Mouse (Mus musculus): ENCODE data around the gene Apex1. TPM values are rescaled to one million over a fixed set of nuclear protein-coding genes. Genes with fewer than 3 reads are reported as not detected.
"Not testable (repeated sequence)": the region's sequence is repeated elsewhere in the genome, so short reads cannot be mapped to it uniquely, and the experiment has no call there.

Apex1 gene
- total RNA-seq, 2 experiments from 2014 or later, result 65.8 to 66.3 TPM

DNA sequence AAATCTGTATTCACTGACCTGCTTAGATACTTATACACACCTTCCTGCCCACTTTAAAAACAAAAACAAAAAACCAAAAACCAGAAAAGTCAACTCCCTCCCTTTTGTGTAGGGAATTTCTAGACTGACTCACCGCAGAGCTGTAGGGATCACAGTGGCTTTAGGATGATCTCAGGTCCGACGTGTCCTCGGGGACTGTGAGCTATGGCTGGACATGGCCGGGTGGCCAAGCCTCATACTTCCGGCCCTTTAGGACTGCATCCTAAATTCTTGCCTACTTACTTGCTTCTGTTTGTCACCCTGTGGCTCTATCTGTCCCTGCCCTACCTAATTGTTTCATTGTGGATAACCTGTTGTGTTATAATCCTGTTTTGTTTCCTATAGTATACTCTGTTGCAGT, 32.0 kb downstream of the Apex1 start:
- DNase-seq (ENCODE audit: extremely low spot score in 1 of 2, low spot score in 2 of 2); intact Hi-C loops (cut with DNase I): not testable (repeated sequence)

DNA sequence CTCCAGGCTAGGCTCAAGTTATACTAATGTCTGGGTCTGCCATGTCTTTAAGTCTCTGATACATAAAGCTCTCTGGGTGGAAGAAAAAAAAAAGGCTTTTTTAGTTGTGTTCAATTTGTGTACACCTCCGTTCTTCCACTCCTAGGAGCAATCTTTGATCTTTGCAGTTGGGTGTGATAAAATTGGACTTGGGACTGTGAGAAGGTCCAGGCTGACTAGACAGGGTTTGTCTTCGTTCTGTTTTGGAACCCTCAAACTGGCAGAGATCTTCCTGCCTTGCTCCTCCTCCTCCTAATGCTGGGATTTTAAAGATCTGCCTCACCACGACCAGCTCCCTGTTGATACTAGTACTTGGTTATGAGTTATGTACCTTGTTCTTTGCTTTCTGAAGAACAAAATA, 32.4 kb downstream of the Apex1 start:
- intact Hi-C loops (cut with DNase I); DNase-seq (ENCODE audit: extremely low spot score in 1 of 2, low spot score in 2 of 2): not testable (repeated sequence)

DNA sequence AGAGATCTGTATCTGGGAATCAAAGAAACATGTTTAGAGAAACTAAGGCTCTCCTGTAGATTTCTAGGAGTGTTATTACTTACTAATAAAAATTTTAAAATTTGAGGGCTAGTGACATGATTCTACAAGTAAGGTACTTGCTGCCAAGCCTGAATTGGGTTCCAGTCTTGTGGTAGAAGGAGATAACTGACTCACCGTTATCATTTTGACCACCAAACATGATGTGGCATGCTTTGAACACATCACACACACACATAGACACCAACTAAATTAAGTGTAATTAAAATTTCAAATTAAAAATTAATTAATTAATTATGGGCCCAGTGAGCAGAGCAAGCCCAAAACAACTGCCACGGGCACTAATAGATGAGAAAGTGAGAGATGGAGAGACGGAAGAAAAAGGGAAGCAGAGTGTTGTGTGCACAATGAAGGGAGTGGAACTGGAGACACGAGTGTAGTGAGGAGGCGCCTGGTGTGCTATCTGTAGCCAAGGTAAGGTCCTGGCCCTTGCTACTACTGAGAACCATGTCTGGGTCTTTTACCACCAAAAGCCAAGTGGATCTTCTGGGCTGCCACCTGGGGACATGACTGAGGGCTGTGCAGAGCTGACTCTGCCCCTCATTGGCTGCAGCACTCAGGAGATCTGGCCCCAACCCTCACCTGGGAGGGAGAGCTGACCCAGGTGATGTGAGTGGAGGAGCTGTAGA, 33.7 kb downstream of the Apex1 start:
- intact Hi-C loops (cut with DNase I); DNase-seq (ENCODE audit: extremely low spot score in 1 of 2, low spot score in 2 of 2): not testable (repeated sequence)

DNA sequence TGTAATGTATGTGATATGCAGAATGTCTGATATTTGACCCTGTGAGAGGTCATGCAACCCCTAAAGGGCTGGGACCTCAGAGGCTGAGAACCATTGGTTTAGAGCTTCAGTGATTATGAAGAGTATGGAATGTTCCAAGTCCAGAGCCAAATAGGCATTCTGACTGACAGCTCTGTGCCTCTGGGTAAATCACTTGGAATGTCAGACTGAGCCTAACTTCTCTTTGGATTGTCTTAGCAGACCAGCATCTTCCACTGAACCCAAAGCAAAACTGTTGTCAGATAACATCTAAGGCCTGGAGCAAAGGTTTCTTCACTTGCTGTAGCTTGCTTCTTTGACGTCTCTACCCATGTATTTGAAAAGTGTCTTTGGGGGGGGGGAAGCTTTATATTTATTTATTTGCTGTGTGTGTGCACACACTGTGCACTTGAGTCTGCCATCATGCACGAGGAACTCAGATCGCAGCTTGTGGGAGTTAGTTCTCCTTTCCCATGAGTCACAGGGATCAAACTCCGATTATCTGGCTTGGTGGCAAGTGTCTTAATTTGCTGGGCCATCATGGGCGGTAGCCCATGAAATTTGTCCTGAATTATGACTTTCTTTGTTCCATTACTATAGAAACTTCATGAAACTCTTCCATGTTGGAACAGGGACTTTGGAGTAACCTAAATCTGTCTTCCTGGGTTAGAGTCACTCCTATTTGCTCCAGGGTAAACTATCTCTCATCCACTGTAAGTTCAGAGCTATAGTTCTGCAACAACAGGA, 43.6 kb downstream of the Apex1 start:
- intact Hi-C loops (cut with DNase I), result no loop called here

DNA sequence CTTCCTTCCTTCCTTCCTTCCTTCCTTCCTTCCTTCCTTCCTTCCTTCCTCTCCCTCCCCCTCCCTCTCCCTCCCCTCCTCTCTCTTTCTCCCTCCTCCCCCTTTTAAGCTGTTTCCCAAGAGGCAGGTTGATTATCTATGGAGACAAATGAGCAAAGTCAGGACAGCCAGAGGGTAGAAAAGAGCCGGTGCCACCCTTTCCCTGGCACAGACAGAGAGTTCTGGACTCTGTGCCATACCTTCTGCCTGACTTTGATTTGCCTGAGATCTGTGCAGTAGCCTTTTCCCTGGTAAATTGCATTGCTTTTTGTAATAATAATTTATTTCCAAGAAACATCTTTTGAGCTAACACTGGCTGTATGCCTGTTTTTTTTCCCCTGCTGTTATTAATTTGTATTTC, 44.3 kb downstream of the Apex1 start:
- intact Hi-C loops (cut with DNase I), result no loop called here
- DNase-seq (ENCODE audit: extremely low spot score in 1 of 2, low spot score in 2 of 2), result no peak

More for the DNA sequence above, 43.6 kb downstream of the Apex1 start:
- no peak for DNase-seq (ENCODE audit: extremely low spot score in 1 of 2, low spot score in 2 of 2)

DNA sequence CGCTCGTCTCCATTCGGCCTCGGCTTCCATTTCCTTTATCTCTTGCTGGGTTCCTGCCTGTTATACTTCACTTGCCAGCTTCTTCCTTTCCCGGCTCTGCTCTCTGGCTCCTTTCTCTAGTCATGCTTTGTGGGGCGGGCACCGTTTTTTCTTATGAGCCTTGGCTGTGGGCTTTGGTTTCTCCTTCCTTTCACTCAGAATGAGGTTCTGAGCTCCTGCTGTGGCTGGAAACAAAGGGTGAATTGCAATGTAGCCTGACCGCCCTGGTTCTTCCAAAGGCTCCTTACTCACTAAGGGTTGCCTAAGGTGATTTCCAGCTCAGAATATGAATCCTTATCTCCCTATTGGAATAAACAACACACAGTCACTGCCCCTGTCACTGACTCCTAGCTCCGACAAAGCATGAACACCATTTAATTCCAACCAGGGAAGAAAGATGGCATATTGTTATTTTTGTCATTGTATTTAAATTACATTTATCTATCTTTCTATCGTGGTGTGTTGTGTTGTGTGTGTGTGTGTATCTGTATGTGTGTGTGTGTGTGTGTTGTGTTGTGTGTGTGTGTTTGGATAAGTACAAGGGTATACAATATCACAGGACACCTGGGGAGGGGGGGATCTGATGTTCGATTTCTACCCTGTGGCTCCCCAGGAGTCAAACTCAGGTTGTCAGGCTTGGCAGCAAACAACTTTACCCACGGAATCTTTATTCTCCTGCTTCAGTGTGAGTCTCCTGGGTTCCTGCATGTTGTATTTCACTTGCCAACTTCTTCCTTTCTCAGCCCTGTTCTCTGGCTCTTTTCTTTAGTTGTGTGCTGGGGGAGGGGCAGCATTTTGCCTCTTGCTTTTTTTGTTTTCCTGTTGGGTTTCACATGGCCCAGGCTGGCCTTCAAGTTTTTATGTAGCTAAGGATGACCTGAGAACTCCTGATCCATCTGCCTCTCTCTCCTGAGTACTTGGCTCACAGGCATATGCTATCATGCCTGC, 45.1 kb downstream of the Apex1 start:
- intact Hi-C loops (cut with DNase I), result loop anchor here (10.0 kb wide), 1 partner anchor 95 kb away; no protein-coding TSS in a partner anchor
- peak; percentile 50 to 69 for DNase-seq (ENCODE audit: extremely low spot score in 1 of 2, low spot score in 2 of 2)

DNA sequence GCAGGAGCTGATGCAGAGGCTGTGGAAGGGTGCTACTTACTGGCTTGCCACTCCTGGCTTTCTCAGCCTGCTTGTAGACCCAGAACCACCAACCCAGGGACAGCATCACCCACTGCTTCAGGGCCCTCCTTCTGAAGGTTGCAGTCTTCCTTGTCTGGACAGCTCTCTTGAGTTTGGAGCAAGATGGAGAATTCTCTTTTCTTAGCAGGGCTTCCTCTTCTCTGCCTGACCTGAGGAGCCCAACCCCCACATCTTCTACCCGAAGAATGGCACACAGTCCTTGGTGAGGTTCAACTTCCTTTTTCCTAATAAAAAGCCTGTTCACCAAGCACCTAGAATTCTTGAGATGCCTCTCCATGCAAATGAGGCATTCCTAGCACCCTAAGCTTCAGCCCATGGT, 46.1 kb downstream of the Apex1 start:
- intact Hi-C loops (cut with DNase I), result loop anchor here (10.0 kb wide), 1 partner anchor 94 kb away; no protein-coding TSS in a partner anchor
- DNase-seq (ENCODE audit: extremely low spot score in 1 of 2, low spot score in 2 of 2), result no peak

DNA sequence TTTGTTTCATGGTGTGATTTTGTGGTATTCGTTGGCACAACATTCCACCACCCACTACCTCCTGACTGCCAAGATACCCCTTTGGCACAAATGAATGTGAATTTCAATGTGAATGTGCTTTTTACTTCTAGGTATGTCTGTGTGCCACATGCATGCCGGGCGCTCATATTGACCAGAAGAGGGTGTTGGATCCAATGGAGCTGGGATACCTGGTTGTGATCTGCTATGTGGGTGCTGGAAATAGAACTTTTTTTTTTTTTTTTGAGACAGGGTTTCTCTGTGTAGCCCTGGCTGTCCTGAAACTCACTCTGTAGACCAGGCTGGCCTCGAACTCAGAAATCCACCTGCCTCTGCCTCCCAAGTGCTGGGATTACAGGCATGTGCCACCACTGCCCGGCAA, 48.3 kb downstream of the Apex1 start:
- intact Hi-C loops (cut with DNase I), result loop anchor here (10.0 kb wide), 1 partner anchor 92 kb away; no protein-coding TSS in a partner anchor
- DNase-seq (ENCODE audit: extremely low spot score in 1 of 2, low spot score in 2 of 2), result not testable (repeated sequence)

DNA sequence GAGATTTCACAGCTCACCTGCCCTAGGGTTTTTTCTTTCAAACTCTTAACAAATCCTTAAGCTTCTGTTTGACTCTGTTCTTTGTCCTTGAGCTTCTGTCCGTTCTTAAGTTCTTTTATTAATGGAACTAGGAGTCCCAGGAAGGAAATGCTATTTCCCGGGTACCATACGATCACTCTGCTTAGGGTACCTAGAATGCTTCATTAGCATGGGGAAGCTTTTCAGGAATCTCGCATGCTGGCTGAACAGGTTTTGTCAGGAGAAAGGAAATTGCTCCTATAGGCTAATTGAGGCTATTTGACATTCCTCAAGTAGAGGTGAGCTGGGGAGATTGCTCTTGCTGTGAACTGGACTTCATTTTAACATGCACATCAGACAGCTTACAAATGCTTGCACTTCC, 48.9 kb downstream of the Apex1 start:
- intact Hi-C loops (cut with DNase I), result loop anchor here (10.0 kb wide), 1 partner anchor 91 kb away; no protein-coding TSS in a partner anchor
- DNase-seq (ENCODE audit: extremely low spot score in 1 of 2, low spot score in 2 of 2), result no peak

DNA sequence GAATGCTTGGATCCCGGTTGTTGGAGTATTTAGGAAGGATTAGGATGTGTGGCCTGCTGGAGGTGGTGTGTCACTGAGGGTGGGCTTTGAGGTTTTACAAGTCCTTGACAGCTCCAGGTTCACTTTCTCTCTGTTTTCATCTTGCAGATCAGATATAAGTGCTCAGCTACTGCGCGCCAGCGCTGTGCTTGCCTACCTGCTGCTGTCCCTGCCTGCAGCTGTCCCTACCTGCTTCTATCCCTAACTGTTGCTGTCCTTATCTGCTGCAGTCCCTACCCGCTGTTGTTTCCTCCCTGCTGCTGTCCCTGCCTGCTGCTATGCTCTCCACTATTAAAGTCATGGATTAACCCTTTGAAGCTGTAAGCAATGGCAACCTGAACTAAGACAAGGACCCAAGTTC, 50.2 kb downstream of the Apex1 start:
- intact Hi-C loops (cut with DNase I), result loop anchor here (10.0 kb wide), 1 partner anchor 90 kb away; no protein-coding TSS in a partner anchor
- DNase-seq (ENCODE audit: extremely low spot score in 1 of 2, low spot score in 2 of 2), result no peak

DNA sequence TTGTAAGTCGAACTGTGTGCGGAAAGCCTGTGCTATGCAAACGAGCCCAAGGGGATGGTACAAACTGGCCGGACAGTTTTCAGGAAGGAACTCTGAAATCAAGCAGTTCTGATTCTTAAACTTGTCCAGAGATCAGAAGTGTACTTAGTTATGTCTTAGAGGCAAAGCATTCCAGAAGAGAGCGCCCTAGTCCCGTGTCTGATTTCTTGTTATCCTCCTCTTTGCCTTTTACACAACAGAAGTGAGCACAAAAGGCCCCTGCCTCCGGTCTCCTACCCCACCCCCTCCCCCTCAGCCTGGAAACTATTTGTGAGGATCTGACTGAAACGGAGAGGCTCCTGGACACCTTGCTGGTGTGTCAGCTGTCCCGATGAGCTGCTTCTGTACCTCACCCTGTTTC, 51.9 kb downstream of the Apex1 start:
- intact Hi-C loops (cut with DNase I), result loop anchor here (2.0 to 10.0 kb wide), 2 partner anchors 32 to 88 kb away; no protein-coding TSS in a partner anchor
- DNase-seq (ENCODE audit: extremely low spot score in 1 of 2, low spot score in 2 of 2), result no peak

Other genes with a start within 250 kb of the Apex1 start
- not detected for gene Olfr747, start 231.8 kb upstream of the Apex1 start, total RNA-seq (2021)
- gene Olfr748, start 217.6 kb upstream of the Apex1 start, total RNA-seq (2021), result not detected
- gene Olfr749, start 179.9 kb upstream of the Apex1 start, total RNA-seq (2021), result not detected
- 10 to 100 TPM; 67.9 to 70.9 TPM for gene Ttc5, start 139.4 kb upstream of the Apex1 start, total RNA-seq (2021)
- gene Ccnb1ip1, start 117.2 kb upstream of the Apex1 start, total RNA-seq (2021), result not detected
- gene Parp2, start 117.1 kb upstream of the Apex1 start, total RNA-seq (2021), result 10 to 100 TPM; 26.1 to 29.0 TPM
- gene Tep1, start 54.4 kb upstream of the Apex1 start, total RNA-seq (2021), result 1 to 10 TPM; 2.7 to 5.3 TPM
- 1 to 10 TPM; 1.4 to 2.1 TPM for gene Klhl33, start 27.5 kb upstream of the Apex1 start, total RNA-seq (2021)
- gene Osgep, start 75 bp upstream of the Apex1 start, total RNA-seq (2021), result 10 to 100 TPM; 29.9 to 34.2 TPM
- 10 to 100 TPM; 79.6 to 89.0 TPM for gene Pip4p1, start 5.9 kb downstream of the Apex1 start, total RNA-seq (2021)
- gene Pnp, start 6.1 kb downstream of the Apex1 start, total RNA-seq (2021), result 10 to 100 TPM; 11.0 to 15.6 TPM
- gene Gm49342, start 19.5 kb downstream of the Apex1 start, total RNA-seq (2021), result 10 to 100 TPM in 1 of 2 experiments, 1 to 10 TPM in 1; 6.5 to 13.7 TPM
- gene Pnp2, start 31.0 kb downstream of the Apex1 start, total RNA-seq (2021), result 1 to 10 TPM in 1 of 2 experiments, under 1 TPM in 1; 0.79 to 1.7 TPM
- under 1 TPM in 1 of 2 experiments, not detected in 1; 0.30 TPM for gene Rnase10, start 82.8 kb downstream of the Apex1 start, total RNA-seq (2021)
- not detected for gene Rnase9, start 116.9 kb downstream of the Apex1 start, total RNA-seq (2021)
- gene Rnase11, start 125.2 kb downstream of the Apex1 start, total RNA-seq (2021), result not detected
- not detected for gene Rnase12, start 132.7 kb downstream of the Apex1 start, total RNA-seq (2021)
- not detected for gene Olfr750, start 149.5 kb downstream of the Apex1 start, total RNA-seq (2021)
- gene Rnase4, start 166.1 kb downstream of the Apex1 start, total RNA-seq (2021), result 10 to 100 TPM; 11.2 to 14.0 TPM
- gene Ang, start 166.2 kb downstream of the Apex1 start, total RNA-seq (2021), result 1 to 10 TPM; 2.5 to 3.7 TPM
- gene Eddm3b, start 189.5 kb downstream of the Apex1 start, total RNA-seq (2021), result not detected
- not detected for gene Rnase6, start 198.9 kb downstream of the Apex1 start, total RNA-seq (2021)
- not detected for gene Rnase1, start 221.8 kb downstream of the Apex1 start, total RNA-seq (2021)
- not detected for gene Rnase2b, start 237.3 kb downstream of the Apex1 start, total RNA-seq (2021)

Measured in left cerebral cortex, postnatal 10 days (tissue).